In the genomic region with DNA sequence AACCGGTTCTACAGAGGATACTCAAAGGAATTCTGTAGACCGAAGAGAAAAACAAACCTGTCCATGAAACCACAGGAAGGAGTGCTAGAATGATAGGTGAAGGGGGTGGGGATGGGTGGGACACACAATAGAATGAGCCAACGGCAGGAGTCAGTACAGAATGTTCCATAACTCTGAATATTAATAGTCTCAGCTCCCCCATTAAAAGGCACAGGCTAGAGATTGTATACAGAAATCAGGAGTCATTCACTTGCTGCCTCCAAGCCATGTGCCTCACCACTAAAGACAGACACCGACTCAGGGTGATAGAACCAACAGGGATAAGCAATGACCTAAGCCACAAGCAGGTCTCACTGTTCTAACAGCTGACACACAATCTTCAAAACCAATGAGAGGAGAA, we compare ENCODE assay signal across 26 mouse cellular contexts. TPM values are rescaled to one million over a fixed set of nuclear protein-coding genes. Genes with fewer than 3 reads are reported as not detected.
DNase-seq lines count a peak whose midpoint lies in the region; ATAC-seq and TF ChIP-seq lines count a peak whose summit lies in the region.
"Had no signal": no experiment of that assay in that cellular context is flagged by ENCODE, and none has a peak within 500 bp of the region (broad histone marks: within the 10 kb centered on the region; RNA-seq: fewer than 3 reads in every experiment).

No protein-coding gene starts in this region.

- H3K4me2 ChIP-seq in embryonic facial prominence, embryonic 14.5 days (ENCODE audit: low read depth, low read length): no peak overlapping the region
- H3K4me2 ChIP-seq in heart, postnatal 0 days (ENCODE audit: low read depth, low read length): no peak overlapping the region
- H3K4me2 ChIP-seq: embryonic facial prominence, embryonic 13.5 days; forebrain, embryonic 13.5 days; forebrain, embryonic 15.5 days had no signal

- no peaks in the 10 kb centered on the region for H3K36me3 ChIP-seq in embryonic facial prominence, embryonic 14.5 days (ENCODE audit: control insufficient read depth, insufficient read depth, low read length)
- no peaks in the 10 kb centered on the region for H3K36me3 ChIP-seq in embryonic facial prominence, embryonic 10.5 days (replicated peaks)
- no peaks in the 10 kb centered on the region for H3K36me3 ChIP-seq in heart, postnatal 0 days (replicated peaks; ENCODE audit: control insufficient read depth, insufficient read depth, low read length)
- H3K36me3 ChIP-seq: embryonic facial prominence, embryonic 13.5 days; forebrain, embryonic 15.5 days; G1E had no signal

- intact Hi-C loops in heart, postnatal 10 days (cut with DNase I): no loop called here

- WGBS in embryonic facial prominence, embryonic 14.5 days: 77% methylated on average over 4 of the region's 4 CpGs
- WGBS in embryonic facial prominence, embryonic 10.5 days: 87% methylated on average over 4 of the region's 4 CpGs
- 54% methylated on average over 4 of the region's 4 CpGs for WGBS in heart, postnatal 0 days

- no peak for ATAC-seq in embryonic facial prominence, embryonic 14.5 days (ENCODE audit: low read depth)
- ATAC-seq in heart, postnatal 0 days (ENCODE audit: insufficient read depth, low read depth): peak; percentile 70; the same call in 1 of the 2 replicates
- 0 out of 2 replicates have a peak, but pooled peaks have one; percentile 14 for ATAC-seq in megakaryocyte progenitor cell, adult 5-6 weeks (replicated peaks; ENCODE audit: poor library complexity)
- ATAC-seq: activated CD4-positive, CD25-positive, alpha-beta regulatory T cell, adult 4 months; CD4-positive, CD25-positive, alpha-beta regulatory T cell, adult 4 months; forebrain, embryonic 13.5 days; forebrain, embryonic 15.5 days; forebrain, postnatal 0 days; Patski had no signal

- H3K4me1 ChIP-seq in embryonic facial prominence, embryonic 14.5 days (ENCODE audit: control insufficient read depth, insufficient read depth, low read length): no peaks in the 10 kb centered on the region
- no peaks in the 10 kb centered on the region for H3K4me1 ChIP-seq in embryonic facial prominence, embryonic 10.5 days
- H3K4me1 ChIP-seq in heart, postnatal 0 days (ENCODE audit: control insufficient read depth, insufficient read depth): no peaks in the 10 kb centered on the region
- H3K4me1 ChIP-seq: embryonic facial prominence, embryonic 13.5 days; forebrain, embryonic 13.5 days; forebrain, embryonic 15.5 days had no signal

- H3K27ac ChIP-seq in embryonic facial prominence, embryonic 14.5 days (replicated peaks; ENCODE audit: low read depth, low read length): no peak overlapping the region
- H3K27ac ChIP-seq in embryonic facial prominence, embryonic 10.5 days (replicated peaks): no peak overlapping the region
- H3K27ac ChIP-seq in heart, postnatal 0 days (ENCODE audit: low read depth): no peak overlapping the region
- H3K27ac ChIP-seq: embryonic facial prominence, embryonic 13.5 days; forebrain, embryonic 13.5 days; forebrain, embryonic 15.5 days had no signal

- TF ChIP-seq CTCF in heart, postnatal 0 days (IDR thresholded peaks at IDR 0.05; ENCODE audit: low read depth): no peak

- no peak overlapping the region for H3K9ac ChIP-seq in embryonic facial prominence, embryonic 14.5 days (ENCODE audit: low read depth, low read length)
- H3K9ac ChIP-seq in heart, postnatal 0 days (replicated peaks; ENCODE audit: low read depth, low read length): no peak overlapping the region
- H3K9ac ChIP-seq: embryonic facial prominence, embryonic 13.5 days; forebrain, embryonic 13.5 days; forebrain, embryonic 15.5 days; forebrain, postnatal 0 days had no signal

- no peak overlapping the region for H3K4me3 ChIP-seq in embryonic facial prominence, embryonic 14.5 days (ENCODE audit: low read depth, low read length)
- no peak overlapping the region for H3K4me3 ChIP-seq in embryonic facial prominence, embryonic 10.5 days
- H3K4me3 ChIP-seq in heart, postnatal 0 days (ENCODE audit: low read depth, low read length): no peak overlapping the region
- H3K4me3 ChIP-seq: embryonic facial prominence, embryonic 13.5 days; forebrain, embryonic 13.5 days; forebrain, embryonic 15.5 days had no signal

- peak; percentile 24 for DNase-seq in embryonic facial prominence, embryonic 14.5 days (ENCODE audit: low spot score)
- DNase-seq in embryonic facial prominence, embryonic 10.5 days (ENCODE audit: low spot score): no peak
- peak; percentile 33 for DNase-seq in heart, postnatal 0 days (ENCODE audit: low spot score)
- DNase-seq in heart, postnatal 10 days: no peak
- DNase-seq: adrenal gland, adult 8-10 months; adrenal gland, postnatal 14 days; adrenal gland, postnatal 36 days; B cell, adult 2 months; cerebellum, adult 11-12 months; cerebellum, adult 2 months; cerebellum, adult 9-10 months; cerebellum, postnatal 10 days; cerebellum, postnatal 25 days; forebrain, postnatal 0 days had no signal

- peak; percentile 72 for TF ChIP-seq EP300 in heart, postnatal 0 days (IDR thresholded peaks at IDR 0.05; ENCODE audit: low read depth)

- H3K9me3 ChIP-seq in embryonic facial prominence, embryonic 14.5 days (ENCODE audit: control insufficient read depth, low read length): no peaks in the 10 kb centered on the region
- H3K9me3 ChIP-seq in embryonic facial prominence, embryonic 10.5 days: no peaks in the 10 kb centered on the region
- no peaks in the 10 kb centered on the region for H3K9me3 ChIP-seq in heart, postnatal 0 days (replicated peaks; ENCODE audit: control insufficient read depth, low read length)
- H3K9me3 ChIP-seq: embryonic facial prominence, embryonic 13.5 days; forebrain, embryonic 13.5 days; forebrain, embryonic 15.5 days had no signal

- H3K27me3 ChIP-seq in embryonic facial prominence, embryonic 14.5 days (replicated peaks; ENCODE audit: control insufficient read depth, insufficient read depth, low read length): no peaks in the 10 kb centered on the region
- H3K27me3 ChIP-seq in embryonic facial prominence, embryonic 10.5 days (replicated peaks; ENCODE audit: low read depth, poor library complexity, severe bottlenecking): no peaks in the 10 kb centered on the region
- no peaks in the 10 kb centered on the region for H3K27me3 ChIP-seq in heart, postnatal 0 days (ENCODE audit: control insufficient read depth, insufficient read depth, low read length)
- H3K27me3 ChIP-seq: embryonic facial prominence, embryonic 13.5 days; forebrain, embryonic 13.5 days; forebrain, embryonic 15.5 days had no signal

RNA-seq across cellular contexts. Expression of a gene that starts 16.3 kb away (rescaled TPM):
- not detected in 2 replicates for polyA plus RNA-seq in embryonic facial prominence, embryonic 14.5 days (2014; fragmentation: Nextera tagmentation; extraction: Ambion mirVana)
- not detected in 2 replicates for polyA plus RNA-seq in embryonic facial prominence, embryonic 10.5 days (2016; fragmentation: Nextera tagmentation; extraction: Ambion mirVana)
- 0.27 and 2.4 TPM in 2 replicates for total RNA-seq in heart, postnatal 0 days (2014; rRNA removed; ENCODE audit: low replicate concordance)
- polyA plus RNA-seq in heart, postnatal 0 days (2015; fragmentation: Nextera tagmentation; extraction: Ambion mirVana): 0.21 and 0.46 TPM in 2 replicates
- 1 to 10 TPM in 1 of 2 experiments, under 1 TPM in 1; 0.69 to 3.2 TPM for total RNA-seq in heart, postnatal 10 days (2021)
- not detected in 2 replicates for total RNA-seq in megakaryocyte progenitor cell, adult 5-6 weeks (2015)
- total RNA-seq in megakaryocyte progenitor cell, adult 5-6 weeks (2017): not detected in 2 replicates
- total RNA-seq: CH12.LX; forebrain, postnatal 0 days had no signal
- polyA plus RNA-seq: activated CD4-positive, CD25-positive, alpha-beta regulatory T cell, adult 4 months; CD4-positive, CD25-positive, alpha-beta regulatory T cell, adult 4 months; cortical plate, adult 2 months; embryonic facial prominence, embryonic 11.5 days; embryonic facial prominence, embryonic 13.5 days; forebrain, embryonic 11.5 days; forebrain, embryonic 13.5 days; forebrain, embryonic 15.5 days; forebrain, postnatal 0 days; G1E; Patski had no signal

Comparison
In these comparisons a context has a peak if more than half of its experiments do, and no peak if none do; other contexts are left out.
1. DNase-seq: peak in embryonic facial prominence, embryonic 14.5 days (single experiment) and heart, postnatal 0 days (single experiment); none in embryonic facial prominence, embryonic 10.5 days (single experiment) and heart, postnatal 10 days (0 of 2).